Mouse (Mus musculus) heart, postnatal 25 days (tissue): ENCODE results near the gene Nfkbiz. TPM values are rescaled to one million over a fixed set of nuclear protein-coding genes. Genes with fewer than 3 reads are reported as not detected.

Source experiments
- DNase-seq: peaks from one replicate; pipeline ENCODE4 v3.0.0; 2022; ENCODE audit warnings: low spot score
- intact Hi-C: fragments of 180-260 bp; cut with DNase I; formaldehyde crosslinking; loops from one replicate; pipeline ENCODE4 v1.15.1; 2025
- total RNA-seq, 2 experiments: library from RNA; stranded (reverse); gene quantifications; 2 replicates each; pipeline ENCODE4 v1.2.3; 2021

Nfkbiz gene
- total RNA-seq, 2 experiments from 2014 or later: 2.2 to 2.3 TPM

DNA sequence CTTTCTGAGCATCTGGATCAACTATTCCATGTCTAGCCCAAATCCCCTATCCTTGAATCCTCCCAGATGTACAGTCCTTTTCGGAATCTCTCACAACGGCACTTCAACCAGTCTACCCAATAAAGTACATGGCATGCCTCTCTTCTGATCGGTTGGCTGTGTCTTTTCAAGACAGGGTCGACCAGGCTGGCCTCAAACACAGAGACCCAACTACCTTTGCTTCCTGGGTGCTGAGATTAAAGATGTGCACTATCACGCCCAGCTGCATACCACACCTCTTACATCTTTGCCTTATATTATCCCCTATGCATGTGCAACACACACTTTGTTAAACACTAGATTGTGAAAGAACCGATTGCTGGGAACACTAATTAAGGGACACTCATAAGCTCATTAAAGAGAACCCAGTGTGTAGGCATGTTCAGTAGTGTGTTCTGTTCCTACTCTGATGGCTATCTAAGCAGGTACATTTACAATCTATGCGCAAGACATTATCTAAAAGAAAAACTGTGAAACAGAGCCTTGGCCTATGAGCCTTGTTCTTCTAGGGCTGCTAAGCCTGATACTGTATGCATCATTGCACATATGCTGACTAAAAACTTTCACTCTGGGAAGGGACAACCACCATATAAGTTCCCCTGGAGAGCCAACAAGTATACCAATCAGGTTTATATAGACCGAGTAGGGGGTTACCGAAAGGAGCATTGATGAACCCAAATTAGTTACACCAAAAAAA lies 28.8 kb downstream of the Nfkbiz start:
- intact Hi-C loops: no loop called here
- no peak for DNase-seq

DNA sequence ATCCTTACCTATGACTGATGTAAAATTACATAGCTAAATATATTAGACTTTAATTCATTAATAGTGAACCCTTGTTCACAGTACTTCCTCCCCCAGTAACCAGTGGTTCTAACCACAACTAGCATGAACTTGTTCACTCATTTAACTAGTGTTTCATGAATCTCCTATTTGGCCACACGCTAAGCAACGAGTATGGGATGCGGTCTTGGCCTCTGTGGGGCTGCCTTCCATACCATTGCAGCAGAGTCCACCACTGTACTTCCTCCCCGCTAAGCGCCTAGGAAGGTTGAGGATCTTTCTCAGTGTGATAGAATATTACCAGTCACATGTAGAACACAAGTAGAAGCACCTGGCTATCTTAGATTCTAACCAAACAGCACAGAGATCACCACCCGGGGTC lies 29.4 kb downstream of the Nfkbiz start:
- intact Hi-C loops: no loop called here
- DNase-seq: no peak

DNA sequence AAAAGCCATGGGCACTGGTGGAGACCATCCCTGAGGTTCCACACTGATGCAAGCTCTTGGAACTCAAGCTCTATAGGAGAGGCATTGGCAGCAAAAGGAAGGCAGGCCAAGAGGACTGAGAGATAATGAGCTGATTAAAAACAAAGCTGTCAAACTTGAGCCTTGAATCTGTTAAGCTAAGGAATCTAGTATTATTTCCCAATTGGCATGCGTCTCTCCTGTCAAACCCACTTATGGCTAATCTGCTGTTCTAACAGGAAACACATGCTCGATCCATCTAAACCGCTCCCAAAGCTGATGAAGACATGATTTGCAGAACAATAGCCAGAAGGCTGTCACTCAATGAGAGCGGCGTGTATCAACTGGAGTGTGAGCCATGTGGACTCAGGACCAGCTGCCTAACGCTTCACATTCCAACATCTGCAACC lies 31.2 kb downstream of the Nfkbiz start:
- no peak for DNase-seq
- intact Hi-C loops: no loop called here

DNA sequence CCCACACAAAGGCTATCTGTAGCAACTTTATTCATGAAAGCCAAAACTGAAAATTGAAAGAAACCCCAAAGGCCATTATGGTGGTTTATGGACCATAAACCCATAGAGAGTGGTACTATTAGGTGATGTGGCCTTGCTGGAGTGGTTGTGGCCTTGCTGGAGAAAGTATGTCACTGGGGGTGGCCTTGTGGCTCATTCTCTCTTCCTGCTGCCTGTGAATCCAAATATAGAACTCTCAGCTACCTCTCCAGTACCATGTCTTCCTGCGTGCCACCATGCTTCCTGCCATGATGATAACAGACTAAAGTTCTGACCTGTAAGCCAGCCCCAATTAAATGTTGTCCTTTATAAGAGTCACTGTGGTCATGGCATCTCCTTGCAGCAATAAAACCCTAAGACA lies 33.9 kb downstream of the Nfkbiz start:
- no peak for DNase-seq

DNA sequence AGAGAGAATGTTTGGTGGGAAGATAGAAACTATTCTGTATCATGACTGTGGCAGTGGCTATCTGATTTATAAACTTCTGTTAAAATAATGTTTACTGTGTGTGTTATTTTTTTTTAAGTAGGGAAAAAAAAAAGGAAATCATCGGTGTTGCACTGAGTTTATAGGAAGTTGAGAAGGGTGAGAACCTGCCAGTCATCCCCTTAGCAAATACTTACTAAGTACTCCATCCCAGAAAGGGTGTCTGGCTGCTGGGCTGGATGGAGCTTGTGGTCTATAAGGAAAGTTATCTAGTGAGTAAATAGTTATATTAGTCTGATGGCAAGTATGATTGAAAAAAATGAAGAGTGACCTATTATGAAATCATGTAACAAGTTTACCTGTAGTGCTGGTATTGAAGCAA lies 37.1 kb downstream of the Nfkbiz start:
- intact Hi-C loops: no loop called here
- DNase-seq: no peak

More for the DNA sequence above, 33.9 kb downstream of the Nfkbiz start:
- intact Hi-C loops: no loop called here

DNA sequence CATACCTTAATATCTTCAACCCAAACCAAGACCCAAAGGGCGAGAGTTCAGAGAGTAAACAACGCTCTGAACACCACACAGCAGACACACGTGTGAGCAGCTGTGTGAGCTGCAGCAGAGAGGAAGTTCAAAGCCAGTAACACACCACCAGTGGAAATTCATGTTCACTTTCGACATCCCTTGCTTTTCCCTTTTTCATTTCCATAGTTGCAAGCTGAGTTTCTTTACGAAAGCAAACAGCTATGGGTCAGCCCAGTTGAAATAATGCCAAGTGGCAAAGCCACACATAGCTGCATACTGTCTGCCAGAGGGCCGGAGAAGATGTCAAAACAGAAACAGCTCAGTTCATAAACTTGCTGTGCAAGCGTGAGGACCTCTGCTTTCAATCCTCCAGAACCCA lies 39.9 kb downstream of the Nfkbiz start:
- intact Hi-C loops: no loop called here
- DNase-seq: no peak

DNA sequence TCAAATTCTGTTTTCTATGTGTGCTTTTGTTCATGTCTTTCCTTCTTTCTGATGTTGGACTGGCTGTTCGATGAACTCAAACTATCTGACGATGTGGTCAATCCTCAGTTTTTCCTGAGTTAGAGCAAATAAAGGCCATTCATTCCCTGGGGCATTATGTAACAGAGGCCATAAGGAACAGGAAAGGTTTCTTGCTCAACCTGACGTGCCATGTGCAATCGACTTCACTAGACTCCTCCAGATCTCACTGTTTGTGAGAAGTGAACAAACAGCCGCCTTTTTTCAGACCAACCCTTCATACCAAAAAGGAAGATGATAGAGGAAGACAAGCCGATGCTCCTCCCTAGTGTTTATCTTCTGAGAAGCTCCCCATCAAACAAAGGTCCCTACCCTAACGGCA lies 48.4 kb downstream of the Nfkbiz start:
- intact Hi-C loops: no loop called here
- no peak for DNase-seq

DNA sequence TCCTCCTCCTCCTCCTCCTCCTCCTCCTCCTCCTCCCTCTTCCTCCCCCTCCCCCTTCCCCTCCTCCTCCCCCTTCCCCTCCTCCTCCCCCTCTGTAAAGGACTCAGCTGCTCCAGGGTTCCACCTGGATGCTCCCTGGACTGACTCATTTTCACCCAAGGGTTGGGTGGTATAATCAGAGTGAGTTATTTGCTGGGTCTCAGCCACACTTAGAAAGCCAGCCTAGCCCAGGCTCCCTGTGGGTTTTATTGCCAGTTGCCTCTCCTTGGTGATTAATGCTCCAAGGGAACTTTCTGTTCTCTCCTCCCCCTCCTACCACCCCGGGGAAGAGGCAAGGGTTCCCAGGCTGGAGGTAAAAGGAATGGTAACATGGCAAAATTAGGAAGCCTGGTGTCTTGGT lies 49.4 kb downstream of the Nfkbiz start:
- DNase-seq: no peak
- intact Hi-C loops: no loop called here

DNA sequence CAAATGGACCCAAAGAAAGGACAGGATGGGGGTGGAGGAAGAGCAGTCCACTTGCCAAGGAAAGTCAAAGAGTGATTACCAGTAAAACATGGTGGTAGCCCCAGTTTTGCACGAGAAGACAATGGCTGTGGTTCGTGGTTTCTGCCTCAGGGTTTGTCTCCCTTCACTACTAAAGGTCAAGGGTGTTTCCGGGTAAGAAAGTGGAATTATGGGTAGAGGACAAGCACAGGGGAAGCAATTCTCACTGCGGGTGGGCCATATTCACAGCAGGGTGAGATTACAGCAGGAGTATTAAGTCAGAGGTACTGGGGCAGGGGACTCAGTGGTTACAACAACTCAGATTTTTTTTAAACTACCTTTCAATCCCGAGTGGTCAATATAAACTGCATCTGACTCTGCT lies 50.0 kb downstream of the Nfkbiz start:
- intact Hi-C loops: no loop called here
- DNase-seq: no peak

DNA sequence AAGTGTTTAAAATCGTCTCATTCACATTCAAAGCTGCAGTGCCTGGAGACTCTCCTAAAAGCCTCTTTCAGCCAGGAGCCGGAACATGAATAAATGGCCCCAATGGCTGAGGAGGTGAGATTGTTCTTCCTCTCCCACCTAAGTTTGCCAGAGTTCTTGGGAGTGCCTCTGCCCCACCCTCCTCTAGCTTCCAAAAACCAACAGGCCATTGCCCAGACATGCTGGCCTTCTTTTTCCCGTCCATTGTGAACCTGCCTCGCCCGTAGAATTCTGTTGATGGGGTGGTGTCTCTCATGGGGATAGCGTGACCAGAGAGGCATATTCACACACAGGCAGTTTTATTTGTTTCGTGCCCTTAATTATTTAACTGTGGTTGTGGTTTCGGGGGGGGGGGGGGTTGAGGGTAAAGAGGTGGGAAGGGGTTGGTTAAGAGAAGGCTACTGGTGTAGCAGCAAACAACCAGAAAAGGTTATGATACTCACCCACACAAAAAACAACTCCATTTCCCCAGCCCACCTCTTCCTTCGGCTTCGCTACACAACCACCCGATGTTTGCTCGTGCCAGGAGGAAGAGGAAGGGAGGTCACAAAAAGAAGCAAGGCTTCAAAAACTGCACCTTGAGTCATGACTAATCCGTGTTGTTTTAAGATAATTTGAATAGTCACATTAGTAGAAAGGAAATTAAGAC lies 51.2 kb downstream of the Nfkbiz start:
- no peak for DNase-seq
- intact Hi-C loops: no loop called here

DNA sequence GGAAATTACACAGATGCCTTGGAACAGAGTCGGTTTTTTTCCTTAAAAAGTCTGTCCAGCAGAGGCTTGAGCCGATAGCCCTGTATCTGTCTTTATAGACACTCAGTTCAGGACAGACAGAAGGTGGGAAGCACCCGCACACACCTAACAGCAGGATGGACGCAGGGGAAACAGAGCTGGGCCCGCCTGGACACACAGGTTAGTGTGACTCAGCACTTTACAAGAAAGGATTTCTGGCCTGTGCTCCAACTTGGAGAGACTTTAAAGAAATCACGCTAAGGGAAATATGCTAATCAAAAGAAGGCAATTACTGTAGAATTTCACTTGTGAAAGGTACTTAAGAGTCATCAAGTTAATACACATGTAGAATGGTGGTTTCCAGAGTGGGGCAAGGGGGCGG lies 54.3 kb downstream of the Nfkbiz start:
- intact Hi-C loops: no loop called here
- no peak for DNase-seq

DNA sequence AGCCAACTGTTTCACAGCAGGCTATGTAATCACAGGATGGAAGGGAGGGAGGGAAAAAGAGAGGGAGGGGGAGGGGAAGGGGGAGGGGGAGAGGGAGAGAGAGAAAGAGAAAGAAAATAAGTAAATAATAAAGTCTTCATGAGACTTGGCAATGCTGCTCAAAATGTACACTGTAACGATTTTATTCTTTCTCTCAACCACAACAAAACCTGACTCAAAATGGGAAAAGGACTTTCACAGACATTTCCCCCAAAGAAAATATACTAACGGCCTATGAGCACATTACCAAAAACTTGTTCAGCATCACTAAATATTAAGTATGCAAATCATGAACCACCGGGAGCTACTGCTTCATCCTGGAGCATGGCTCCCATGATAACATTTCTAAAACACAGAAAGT lies 54.8 kb downstream of the Nfkbiz start:
- no peak for DNase-seq
- intact Hi-C loops: no loop called here

DNA sequence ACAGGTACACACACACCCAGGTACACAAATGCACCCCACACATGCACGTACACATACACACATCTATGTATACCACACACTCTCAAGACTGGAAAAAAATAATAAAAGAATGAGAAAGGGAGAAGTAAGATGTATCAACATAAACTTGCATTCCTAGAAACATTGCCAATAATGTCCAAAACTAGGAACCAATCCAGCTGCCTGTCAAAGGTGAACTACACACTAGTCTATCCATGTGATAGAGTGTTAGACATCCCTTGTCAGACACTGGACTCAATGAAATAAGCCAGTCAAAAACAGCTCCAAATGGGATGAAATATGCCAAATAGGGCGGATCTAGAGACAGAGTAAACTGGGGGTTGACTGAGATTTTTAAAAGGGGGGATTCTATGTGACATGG lies 55.8 kb downstream of the Nfkbiz start:
- DNase-seq: no peak
- intact Hi-C loops: no loop called here

DNA sequence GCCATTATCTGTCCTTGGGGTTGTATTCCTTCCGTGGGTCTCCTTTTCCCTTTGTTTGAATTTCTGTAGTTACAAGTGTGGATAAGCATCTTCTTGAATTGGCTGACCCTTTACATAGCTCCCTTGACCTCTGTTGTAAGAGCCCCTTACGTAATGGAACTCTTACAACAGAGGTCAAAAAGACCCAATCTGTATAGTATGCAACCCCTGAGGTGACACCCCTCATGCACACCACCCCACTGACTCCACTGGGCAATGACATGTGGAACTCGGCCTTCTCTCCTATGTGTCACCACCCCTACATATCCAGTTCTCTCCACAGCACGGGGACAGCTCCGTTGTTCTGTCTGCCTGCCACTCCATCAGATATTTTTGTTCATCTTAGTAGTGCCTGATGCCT lies 56.9 kb downstream of the Nfkbiz start:
- no peak for DNase-seq
- intact Hi-C loops: no loop called here

DNA sequence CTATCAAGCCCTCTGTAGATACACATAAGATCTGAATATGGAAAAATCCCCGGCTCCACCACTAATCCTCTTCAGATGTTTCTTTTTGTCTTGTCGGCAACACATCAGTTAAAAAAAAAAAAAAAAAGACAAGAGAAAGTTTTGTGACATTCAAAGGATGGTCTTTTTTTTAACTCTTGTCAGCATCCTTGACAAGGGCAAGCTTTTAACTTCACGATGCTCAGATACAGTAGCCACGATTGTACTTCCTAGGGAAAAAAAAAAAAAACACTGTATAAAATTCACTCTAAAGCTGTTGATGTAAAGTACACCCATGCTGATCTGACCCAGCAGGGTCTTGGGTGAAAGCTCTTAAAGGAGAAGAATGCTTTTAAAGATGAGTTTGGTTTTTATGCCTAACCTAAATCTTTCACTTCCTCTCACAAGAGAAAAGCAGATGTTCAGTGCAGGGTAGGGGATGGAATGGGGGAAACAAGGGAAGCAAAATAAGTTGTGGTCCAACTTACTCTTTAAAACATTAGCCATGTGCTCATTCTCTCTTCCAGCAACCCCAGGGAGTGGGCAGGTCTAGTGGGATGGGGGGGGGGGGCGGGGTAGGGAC lies 57.6 kb downstream of the Nfkbiz start:
- intact Hi-C loops: no loop called here
- DNase-seq: no peak

DNA sequence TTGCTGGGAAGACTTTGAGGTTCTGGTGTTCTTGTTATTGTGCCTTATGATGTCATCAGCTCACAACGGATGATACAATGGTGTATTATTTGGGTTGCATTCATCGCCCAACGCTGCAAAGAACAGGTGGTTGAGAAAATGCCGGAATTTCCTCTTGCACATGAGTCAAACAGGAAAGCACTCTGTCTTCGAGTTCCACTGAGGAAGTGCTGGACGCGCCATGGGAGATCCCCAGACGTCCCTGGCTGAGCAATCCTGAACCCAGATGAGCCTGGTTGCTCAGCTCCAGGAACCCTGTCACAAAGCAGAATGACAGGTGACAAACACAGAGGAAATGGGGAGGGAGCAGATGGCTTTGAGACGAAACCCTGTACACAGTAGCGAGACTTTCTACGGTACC lies 62.4 kb downstream of the Nfkbiz start:
- intact Hi-C loops: no loop called here
- DNase-seq: no peak

DNA sequence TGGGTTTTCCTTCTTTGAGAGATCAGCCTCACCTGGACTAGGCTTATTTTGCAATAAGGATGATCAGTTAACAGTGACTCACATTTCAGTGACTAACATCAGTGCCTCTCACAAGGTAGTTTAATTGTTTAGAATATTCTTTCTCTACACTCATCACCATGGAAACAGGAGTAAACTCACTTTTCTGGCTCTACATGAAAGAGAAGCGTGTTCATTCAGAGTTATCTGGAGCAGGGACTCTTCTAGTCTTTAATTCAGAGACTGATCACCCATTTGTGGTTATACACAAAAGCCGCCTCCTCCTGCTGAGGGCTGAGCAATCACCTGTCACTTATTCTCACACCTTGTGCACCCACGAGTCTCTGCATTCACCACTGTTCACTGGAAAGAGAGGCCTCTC lies 68.5 kb downstream of the Nfkbiz start:
- intact Hi-C loops: no loop called here
- no peak for DNase-seq

Other genes starting within 250 kb of the Nfkbiz start
- gene Nxpe3, start 56.4 kb upstream of the Nfkbiz start, total RNA-seq: under 1 TPM; 0.31 to 0.42 TPM
- 1 to 10 TPM; 6.0 to 6.4 TPM for gene Cep97, start 96.0 kb upstream of the Nfkbiz start, total RNA-seq
- 100 to 1,000 TPM; 504 to 557 TPM for gene Rpl24, start 127.4 kb upstream of the Nfkbiz start, total RNA-seq
- gene Zbtb11, start 135.0 kb upstream of the Nfkbiz start, total RNA-seq: 10 to 100 TPM in 1 of 2 experiments, 1 to 10 TPM in 1; 9.7 to 11.4 TPM
- 10 to 100 TPM; 49.3 to 56.8 TPM for gene Pcnp, start 190.8 kb upstream of the Nfkbiz start, total RNA-seq
- gene Trmt10c, start 198.9 kb upstream of the Nfkbiz start, total RNA-seq: 10 to 100 TPM; 11.0 to 11.3 TPM
- gene Senp7, start 209.4 kb upstream of the Nfkbiz start, total RNA-seq: 10 to 100 TPM; 15.8 to 18.0 TPM